Mouse (Mus musculus) CH12.LX (cell line): ENCODE data around the gene Tssk6. TPM values are rescaled to one million over a fixed set of nuclear protein-coding genes. Genes with fewer than 3 reads are reported as not detected.

Experiments
- DNase-seq: peaks from one replicate; pipeline ENCODE4 v3.0.0-alpha.2; 2013; ENCODE audit errors: extremely low read depth
- H3K27ac ChIP-seq: 2 replicates; pipeline ENCODE4 v1.5.1; 2012; ENCODE audit warnings: low read depth, mild to moderate bottlenecking, control low read depth, moderate library complexity; ENCODE audit not compliant: insufficient read depth
- H3K27me3 ChIP-seq: replicated peaks from 2 replicates; pipeline ENCODE3; 2012; ENCODE audit warnings: inconsistent platforms
- H3K36me3 ChIP-seq, 2 experiments: replicated peaks in 1 of 2; 2 replicates each; pipeline versions ENCODE3 to v1.6.1; 2012; ENCODE audit warnings: inconsistent platforms in 1 of 2, low read length in 1 of 2, mild to moderate bottlenecking in 1 of 2, mixed read lengths in 1 of 2, moderate library complexity in 1 of 2; ENCODE audit not compliant: control insufficient read depth in 1 of 2, insufficient read depth in 1 of 2
- H3K4me1 ChIP-seq, 2 experiments: 2 replicates each; pipeline ENCODE4 v1.6.1; 2012; ENCODE audit warnings: inconsistent platforms in 1 of 2, moderate library complexity in 1 of 2; ENCODE audit not compliant: insufficient read depth in 2 of 2, control insufficient read depth in 1 of 2
- H3K4me2 ChIP-seq: 2 replicates; pipeline ENCODE4 v1.6.1; 2012; ENCODE audit warnings: low read depth, mild to moderate bottlenecking, control low read depth; ENCODE audit not compliant: poor library complexity, insufficient read depth, severe bottlenecking
- H3K4me3 ChIP-seq, 3 experiments: fragments of 150-350 bp in 1 of 3; sonication (generic) in 1 of 3; replicated peaks in 1 of 3; 2 replicates each; pipeline versions ENCODE3 to v1.5.1; 2011 to 2012; ENCODE audit warnings: low read depth in 2 of 3, low read length in 2 of 3, mild to moderate bottlenecking in 2 of 3, moderate library complexity in 2 of 3, control low read depth in 1 of 3, improper control_type of control experiment in 1 of 3, inconsistent platforms in 1 of 3, mixed read lengths in 1 of 3; ENCODE audit not compliant: poor library complexity in 1 of 3
- H3K79me2 ChIP-seq: replicated peaks from 2 replicates; pipeline ENCODE4 v1.6.1; 2012; ENCODE audit warnings: mild to moderate bottlenecking, moderate library complexity; ENCODE audit not compliant: control insufficient read depth, poor library complexity, insufficient read depth, severe bottlenecking; ENCODE audit errors: extremely low read depth
- H3K9ac ChIP-seq: 2 replicates; pipeline ENCODE4 v1.6.1; 2012; ENCODE audit warnings: low read depth, mild to moderate bottlenecking, control low read depth, moderate library complexity; ENCODE audit not compliant: insufficient read depth
- H3K9me3 ChIP-seq: replicated peaks from 2 replicates; pipeline ENCODE3; 2012; ENCODE audit warnings: low read length, inconsistent platforms, mixed read lengths
- CHD2 ChIP-seq: IDR thresholded peaks from 2 replicates; pipeline ENCODE4 v1.6.1; 2011; ENCODE audit warnings: low read length, improper control_type of control experiment
- CTCF ChIP-seq, 2 experiments: IDR thresholded peaks in 1 of 2; conservative IDR thresholded peaks in 1 of 2; 2 replicates each; pipeline ENCODE4 v1.5.1; 2011 to 2012; ENCODE audit warnings: low read depth in 2 of 2, low read length in 2 of 2, improper control_type of control experiment in 1 of 2, inconsistent platforms in 1 of 2, mild to moderate bottlenecking in 1 of 2, moderate library complexity in 1 of 2
- E2F4 ChIP-seq: IDR thresholded peaks from 2 replicates; pipeline ENCODE4 v1.6.1; 2011; ENCODE audit warnings: low read depth, low read length, improper control_type of control experiment; ENCODE audit not compliant: insufficient replicate concordance
- ETS1 ChIP-seq: conservative IDR thresholded peaks from 2 replicates; pipeline ENCODE4 v1.6.1; 2012; ENCODE audit warnings: low read depth, mild to moderate bottlenecking, inconsistent platforms, low read length, improper control_type of control experiment, moderate library complexity
- HCFC1 ChIP-seq: IDR thresholded peaks from 2 replicates; pipeline ENCODE4 v1.6.1; 2012; ENCODE audit warnings: low read depth, mild to moderate bottlenecking, inconsistent platforms, low read length, improper control_type of control experiment
- IRF4 ChIP-seq: IDR thresholded peaks from 2 replicates; pipeline ENCODE4 v1.6.1; 2014; ENCODE audit warnings: low read depth, mild to moderate bottlenecking, inconsistent platforms, low read length, improper control_type of control experiment
- JUN ChIP-seq: IDR thresholded peaks from 2 replicates; pipeline ENCODE4 v1.6.1; 2011; ENCODE audit warnings: low read depth, mild to moderate bottlenecking, low read length, improper control_type of control experiment, moderate library complexity; ENCODE audit not compliant: insufficient read depth
- JUND ChIP-seq: conservative IDR thresholded peaks from 2 replicates; pipeline ENCODE4 v1.6.1; 2011; ENCODE audit warnings: low read depth, low read length, improper control_type of control experiment
- KAT2A ChIP-seq: IDR thresholded peaks from 2 replicates; pipeline ENCODE4 v1.6.1; 2012; ENCODE audit warnings: low read length, improper control_type of control experiment, inconsistent platforms; ENCODE audit not compliant: insufficient replicate concordance
- MAFK ChIP-seq: IDR thresholded peaks from 2 replicates; pipeline ENCODE4 v1.6.1; 2011; ENCODE audit warnings: low read length, improper control_type of control experiment; ENCODE audit not compliant: insufficient replicate concordance
- MEF2A ChIP-seq: IDR thresholded peaks from 2 replicates; pipeline ENCODE4 v1.6.1; 2014; ENCODE audit warnings: low read depth, mild to moderate bottlenecking, inconsistent platforms, low read length, improper control_type of control experiment, borderline replicate concordance
- MYC ChIP-seq: IDR thresholded peaks from 2 replicates; pipeline ENCODE4 v1.6.1; 2011; ENCODE audit warnings: low read depth, mild to moderate bottlenecking, improper control_type of control experiment, low read length
- NELFE ChIP-seq: IDR thresholded peaks from 2 replicates; pipeline ENCODE4 v1.6.1; 2011; ENCODE audit warnings: low read depth, low read length, improper control_type of control experiment
- NRF1 ChIP-seq: IDR thresholded peaks from 2 replicates; pipeline ENCODE4 v1.6.1; 2014; ENCODE audit warnings: low read depth, mild to moderate bottlenecking, inconsistent platforms, low read length, improper control_type of control experiment, moderate library complexity
- POLR2A ChIP-seq: IDR thresholded peaks from 2 replicates; pipeline ENCODE4 v1.6.1; 2011; ENCODE audit warnings: low read depth, mild to moderate bottlenecking, improper control_type of control experiment, low read length
- POLR2AphosphoS2 ChIP-seq: IDR thresholded peaks from 2 replicates; pipeline ENCODE4 v1.6.1; 2011; ENCODE audit warnings: low read depth, low read length, improper control_type of control experiment
- RCOR1 ChIP-seq: conservative IDR thresholded peaks from 2 replicates; pipeline ENCODE4 v1.6.1; 2012; ENCODE audit warnings: low read depth, mild to moderate bottlenecking, inconsistent platforms, low read length, improper control_type of control experiment
- SIN3A ChIP-seq: IDR thresholded peaks from 2 replicates; pipeline ENCODE4 v1.6.1; 2012; ENCODE audit warnings: low read length, improper control_type of control experiment, inconsistent platforms
- TBP ChIP-seq: conservative IDR thresholded peaks from 2 replicates; pipeline ENCODE4 v1.6.1; 2011; ENCODE audit warnings: low read depth, low read length, improper control_type of control experiment
- TCF12 ChIP-seq: IDR thresholded peaks from 2 replicates; pipeline ENCODE4 v1.6.1; 2014; ENCODE audit warnings: low read depth, mild to moderate bottlenecking, inconsistent platforms, low read length, improper control_type of control experiment
- USF1 ChIP-seq: IDR thresholded peaks from 2 replicates; pipeline ENCODE4 v1.6.1; 2014; ENCODE audit warnings: low read depth, mild to moderate bottlenecking, inconsistent platforms, low read length, improper control_type of control experiment
- USF2 ChIP-seq: conservative IDR thresholded peaks from 2 replicates; pipeline ENCODE4 v1.6.1; 2011; ENCODE audit warnings: low read depth, low read length, improper control_type of control experiment
- ZC3H11A ChIP-seq: IDR thresholded peaks from 2 replicates; pipeline ENCODE4 v1.6.1; 2012; ENCODE audit warnings: low read depth, mild to moderate bottlenecking, inconsistent platforms, low read length, improper control_type of control experiment
- ZMIZ1 ChIP-seq: IDR thresholded peaks from 2 replicates; pipeline ENCODE4 v1.6.1; 2012; ENCODE audit warnings: low read depth, mild to moderate bottlenecking, inconsistent platforms, low read length, improper control_type of control experiment
- ZNF384 ChIP-seq: IDR thresholded peaks from 2 replicates; pipeline ENCODE4 v1.6.1; 2012; ENCODE audit warnings: low read depth, low read length, improper control_type of control experiment, inconsistent platforms
- dilution Hi-C: fragments of 300-500 bp; cut with MboI; formaldehyde crosslinking; loops from 2 replicates; pipeline ENCODE4 v1.14.3; 2020; ENCODE audit warnings: low sequenced_read_pairs; ENCODE audit not compliant: extremely low pct_unique_long_range_greater_than_20kb, extremely low pct_ligation_motif_present
- in situ Hi-C: fragments of 300-500 bp; cut with MboI; formaldehyde crosslinking; loops from 3 replicates; pipeline ENCODE4 v1.14.3; 2019; ENCODE audit warnings: low sequenced_read_pairs, low pct_ligation_motif_present, low pct_unique_long_range_greater_than_20kb, mixed read lengths
- polyA plus RNA-seq: library from polyadenylated mRNA; unstranded; fragments of >175 nt; gene quantifications from 2 replicates; pipeline ENCODE4 v1.2.1, GENCODE M21; 2012; ENCODE audit warnings: low read depth; ENCODE audit not compliant: insufficient read length
- total RNA-seq, 2 experiments: library from RNA; depleted of rRNA; stranded (reverse); fragments of 300-350 nt in 1 of 2; fragments of >200 nt in 1 of 2; gene quantifications; 2 replicates each; pipeline ENCODE4 v1.2.3; 2012 to 2014

Tssk6 gene
- total and polyA plus RNA-seq, 3 experiments, result 0.44 to 1.8 (median 1.7) TPM

GRCm38 (mm10) chr8:69861251-69861650 is 40.7 kb upstream of the Tssk6 start:
- in situ Hi-C loops (no loop called here), dilution Hi-C loops (no loop called here)
- peak; percentile 11 for DNase-seq

DNA sequence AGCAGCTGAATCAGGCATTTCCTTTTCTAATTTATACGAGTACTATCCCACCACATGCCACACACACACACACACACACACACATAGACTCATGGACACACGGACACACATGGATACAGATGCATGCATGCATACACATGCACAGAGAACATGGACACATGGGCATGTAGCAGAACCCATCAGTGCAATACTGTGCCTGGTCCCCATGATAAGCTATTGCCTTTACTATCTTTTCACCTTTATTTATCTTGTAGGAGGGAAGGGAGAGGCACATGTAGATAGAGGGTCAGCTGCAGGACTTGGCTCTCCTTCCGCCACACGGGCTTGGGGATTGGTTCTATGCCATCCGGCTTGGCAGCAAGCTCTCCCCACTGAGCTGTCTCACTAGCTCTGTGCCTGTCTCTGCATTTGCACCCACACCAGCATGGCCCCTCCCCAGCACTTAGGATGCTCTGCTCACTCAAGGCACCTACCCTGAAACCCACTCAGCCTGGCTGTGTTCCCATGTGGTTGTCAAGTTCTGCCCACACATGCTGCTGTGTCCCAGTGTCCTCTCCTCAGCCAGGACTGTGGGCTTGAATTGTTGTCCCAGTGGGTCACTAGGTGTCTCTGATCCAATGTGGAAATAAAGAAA is 38.5 kb upstream of the Tssk6 start:
- Histone ChIP-seq H3K4me2 (no peak overlapping the region), H3K9ac (no peak overlapping the region), H3K9me3 (no peaks in the 10 kb centered on the region), H3K27me3 (no peaks in the 10 kb centered on the region), H3K27ac (no peak overlapping the region), H3K4me1 (peaks cover 2 to 13% of the 10 kb centered on the region in 2 experiments; a peak in 2 of 4 replicates), H3K79me2 (no peaks in the 10 kb centered on the region), H3K36me3 (peaks cover 2 to 13% of the 10 kb centered on the region in 2 experiments), H3K4me3 (no peak overlapping the region)
- dilution Hi-C loops (no loop called here), in situ Hi-C loops (no loop called here)
- TF ChIP-seq NRF1 (no peak), SIN3A (no peak), CHD2 (no peak), POLR2AphosphoS2 (no peak), JUND (no peak), ZNF384 (no peak), ZMIZ1 (no peak), TBP (no peak), USF2 (no peak), USF1 (no peak), NELFE (no peak)
- DNase-seq, result no peak

More at GRCm38 (mm10) chr8:69861251-69861650, 40.7 kb upstream of the Tssk6 start:
- Histone ChIP-seq H3K79me2 (no peaks in the 10 kb centered on the region), H3K9ac (no peak overlapping the region), H3K4me1 (peaks cover 2 to 13% of the 10 kb centered on the region in 2 experiments; a peak in 2 of 4 replicates), H3K36me3 (peaks cover 2 to 13% of the 10 kb centered on the region in 2 experiments), H3K9me3 (no peaks in the 10 kb centered on the region), H3K27ac (no peak overlapping the region), H3K27me3 (no peaks in the 10 kb centered on the region), H3K4me3 (no peak overlapping the region), H3K4me2 (no peak overlapping the region)
- no peak for TF ChIP-seq MYC
- TF ChIP-seq CHD2, result no peak
- TF ChIP-seq MAFK, result no peak
- no peak for TF ChIP-seq E2F4
- TF ChIP-seq KAT2A, result no peak
- no peak for TF ChIP-seq MEF2A
- TF ChIP-seq CTCF (conservative IDR thresholded peaks at IDR 0.05 in 1 of 2, IDR thresholded peaks at IDR 0.05 in 1 of 2; ENCODE audit: low read depth in 2 of 2, low read length in 2 of 2), result no peak
- no peak for TF ChIP-seq ZC3H11A
- no peak for TF ChIP-seq ETS1
- TF ChIP-seq HCFC1, result no peak
- TF ChIP-seq POLR2A, result no peak
- TF ChIP-seq NELFE, result no peak
- TF ChIP-seq IRF4, result no peak
- TF ChIP-seq RCOR1, result no peak
- TF ChIP-seq JUND, result no peak
- no peak for TF ChIP-seq TBP
- TF ChIP-seq USF2, result no peak
- TF ChIP-seq SIN3A, result no peak
- no peak for TF ChIP-seq TCF12
- no peak for TF ChIP-seq JUN
